Mouse (Mus musculus) kidney, embryonic 14.5 days (tissue): ENCODE measurements around the gene Zc2hc1c. TPM values are rescaled to one million over a fixed set of nuclear protein-coding genes. Genes with fewer than 3 reads are reported as not detected.

Experiments
- ATAC-seq: fragments of 200-750 bp; cut with Nextera tagmentation; 2 replicates; pipeline ENCODE4 v1.8.0; 2017; ENCODE audit warnings: moderate number of reproducible peaks, mild to moderate bottlenecking, moderate TSS enrichment, moderate library complexity; ENCODE audit not compliant: low FRiP score, low TSS enrichment
- H3K27ac ChIP-seq: fragments of 300-500 bp; sonication (generic); 2 replicates; pipeline ENCODE4 v1.5.1; 2014; ENCODE audit warnings: low read depth, mild to moderate bottlenecking, low read length, moderate library complexity, mixed read lengths
- H3K27me3 ChIP-seq: fragments of 300-500 bp; sonication (generic); 2 replicates; pipeline ENCODE4 v1.6.1; 2014; ENCODE audit warnings: mild to moderate bottlenecking, low read length; ENCODE audit not compliant: control insufficient read depth, insufficient read depth
- H3K36me3 ChIP-seq: fragments of 300-500 bp; sonication (generic); 2 replicates; pipeline ENCODE4 v1.6.1; 2014; ENCODE audit warnings: low read length, mixed read lengths; ENCODE audit not compliant: control insufficient read depth, insufficient read depth
- H3K4me1 ChIP-seq: fragments of 300-500 bp; sonication (generic); 2 replicates; pipeline ENCODE4 v1.6.1; 2014; ENCODE audit warnings: low read length, mixed read lengths; ENCODE audit not compliant: control insufficient read depth, insufficient read depth
- H3K4me2 ChIP-seq: fragments of 300-500 bp; sonication (generic); replicated peaks from 2 replicates; pipeline ENCODE4 v1.6.1; 2014; ENCODE audit warnings: low read depth, mild to moderate bottlenecking, low read length
- H3K4me3 ChIP-seq: fragments of 300-500 bp; sonication (generic); 2 replicates; pipeline ENCODE4 v1.5.1; 2014; ENCODE audit warnings: mild to moderate bottlenecking, low read length
- H3K9ac ChIP-seq: fragments of 300-500 bp; sonication (generic); 2 replicates; pipeline ENCODE4 v1.6.1; 2014; ENCODE audit warnings: low read depth, mild to moderate bottlenecking, low read length, moderate library complexity
- H3K9me3 ChIP-seq: fragments of 300-500 bp; sonication (generic); 2 replicates; pipeline ENCODE4 v1.6.1; 2016; ENCODE audit warnings: low read length; ENCODE audit not compliant: control insufficient read depth
- WGBS: fragments of 180-500 bp; shearing (Covaris S2); extraction: QIAGEN DNeasy Blood & Tissue Kit; methylation state at CpG from one replicate; pipeline ENCODE4 v1.1.7; 2014; 5-methylcytosine and 5-hydroxymethylcytosine counted together
- polyA plus RNA-seq: library from polyadenylated mRNA; unstranded; fragments of >200 nt; fragmentation: Nextera tagmentation; extraction: Ambion mirVana; gene quantifications from 2 replicates; pipeline ENCODE4 v1.2.1, GENCODE M21; 2014

Gene Zc2hc1c
- polyA plus RNA-seq, 1 experiment from 2014 or later, result 3.2 TPM

GRCm38 (mm10) chr12:85303256-85303655 is 14.9 kb downstream of the Zc2hc1c start:
- Histone ChIP-seq H3K4me3 (no peak overlapping the region), H3K36me3 (peaks cover 68% of the 10 kb centered on the region), H3K27ac (no peak overlapping the region), H3K27me3 (no peaks in the 10 kb centered on the region), H3K9me3 (no peaks in the 10 kb centered on the region), H3K4me1 (peaks cover 6% of the 10 kb centered on the region), H3K4me2 (no peak overlapping the region), H3K9ac (no peak overlapping the region)
- WGBS, result 49% methylated on average over 2 of the region's 2 CpGs
- no peak for ATAC-seq

- Histone ChIP-seq H3K36me3 (peaks cover 83% of the 10 kb centered on the region), H3K4me3 (no peak overlapping the region), H3K4me1 (0 out of 2 replicates have a peak, but pooled peaks cover 3% of the 10 kb centered on the region), H3K9ac (no peak overlapping the region), H3K27me3 (no peaks in the 10 kb centered on the region), H3K27ac (no peak overlapping the region), H3K4me2 (no peak overlapping the region), H3K9me3 (no peaks in the 10 kb centered on the region)
- 56% methylated on average over 4 of the region's 4 CpGs for WGBS
- ATAC-seq, result no peak
Observed at GRCm38 (mm10) chr12:85304725-85305124, 16.3 kb downstream of the Zc2hc1c start.

- Histone ChIP-seq H3K27ac (peak overlapping the region; percentile 51; the same call in 1 of the 2 replicates), H3K9me3 (no peaks in the 10 kb centered on the region), H3K27me3 (no peaks in the 10 kb centered on the region), H3K4me1 (0 out of 2 replicates have a peak, but pooled peaks cover 3% of the 10 kb centered on the region), H3K4me3 (no peak overlapping the region), H3K9ac (0 out of 2 replicates have a peak overlapping the region, but pooled peaks have one; percentile 18), H3K36me3 (peaks cover 87% of the 10 kb centered on the region), H3K4me2 (no peak overlapping the region)
- ATAC-seq, result peak; percentile 67
- WGBS, result 39% methylated on average over 16 of the region's 16 CpGs
Observed at GRCm38 (mm10) chr12:85305247-85305892, 17.0 kb downstream of the Zc2hc1c start.

- H3K36me3 ChIP-seq, result peaks cover 90% of the 10 kb centered on the region
- ATAC-seq, result no peak
- WGBS, result 82% methylated on average over 3 of the region's 3 CpGs
Observed at GRCm38 (mm10) chr12:85308651-85309050, 20.3 kb downstream of the Zc2hc1c start.

GRCm38 (mm10) chr12:85330153-85330552 is 41.8 kb downstream of the Zc2hc1c start:
- no peak overlapping the region for H3K9ac ChIP-seq
- no peak for ATAC-seq
- H3K4me3 ChIP-seq, result no peak overlapping the region
- no peak overlapping the region for H3K4me2 ChIP-seq
- no peaks in the 10 kb centered on the region for H3K27me3 ChIP-seq
- H3K9me3 ChIP-seq, result no peaks in the 10 kb centered on the region
- peaks cover 79% of the 10 kb centered on the region for H3K36me3 ChIP-seq
- H3K27ac ChIP-seq, result no peak overlapping the region
- H3K4me1 ChIP-seq, result no peaks in the 10 kb centered on the region
- 92% methylated on average over 7 of the region's 7 CpGs for WGBS

More at GRCm38 (mm10) chr12:85308651-85309050, 20.3 kb downstream of the Zc2hc1c start:
- H3K4me1 ChIP-seq, result 0 out of 2 replicates have a peak, but pooled peaks cover 3% of the 10 kb centered on the region
- no peak overlapping the region for H3K4me3 ChIP-seq
- H3K9ac ChIP-seq, result no peak overlapping the region
- no peak overlapping the region for H3K27ac ChIP-seq
- H3K9me3 ChIP-seq, result no peaks in the 10 kb centered on the region
- no peaks in the 10 kb centered on the region for H3K27me3 ChIP-seq
- no peak overlapping the region for H3K4me2 ChIP-seq

- Histone ChIP-seq H3K36me3 (peaks cover 30% of the 10 kb centered on the region), H3K4me1 (0 out of 2 replicates have a peak, but pooled peaks cover 13% of the 10 kb centered on the region), H3K4me2 (peak overlapping the region; percentile 69), H3K4me3 (peak overlapping the region; percentile 86), H3K9me3 (no peaks in the 10 kb centered on the region), H3K27me3 (no peaks in the 10 kb centered on the region), H3K27ac (no peak overlapping the region), H3K9ac (no peak overlapping the region)
- WGBS, result 87% methylated on average over 6 of the region's 6 CpGs
- no peak for ATAC-seq
Observed at GRCm38 (mm10) chr12:85337567-85338311, 49.3 kb downstream of the Zc2hc1c start.

- Histone ChIP-seq H3K27me3 (no peaks in the 10 kb centered on the region), H3K27ac (peak overlapping the region; percentile 84), H3K4me1 (0 out of 2 replicates have a peak, but pooled peaks cover 13% of the 10 kb centered on the region), H3K4me3 (peak overlapping the region; percentile 86), H3K9ac (peak overlapping the region; percentile 98), H3K36me3 (peaks cover 22% of the 10 kb centered on the region), H3K4me2 (peak overlapping the region; percentile 69), H3K9me3 (no peaks in the 10 kb centered on the region)
- ATAC-seq, result peak; percentile 80
- WGBS, result under 1% methylated on average over 39 of the region's 42 CpGs
Observed at GRCm38 (mm10) chr12:85338815-85339214, 50.4 kb downstream of the Zc2hc1c start.

GRCm38 (mm10) chr12:85339243-85339729 is 50.9 kb downstream of the Zc2hc1c start, which contains the start of gene Nek9:
TSS of gene Nek9 (minus strand) at chr12:85339362.
- no peaks in the 10 kb centered on the region for H3K9me3 ChIP-seq

More at GRCm38 (mm10) chr12:85339243-85339729, 50.9 kb downstream of the Zc2hc1c start, which contains the start of gene Nek9:
- peak; percentile 88 for ATAC-seq
- peak within 1 kb of the TSS; percentile 69 for H3K4me2 ChIP-seq
- peaks cover 22% of the 10 kb centered on the region for H3K36me3 ChIP-seq
- WGBS, result under 1% methylated on average over 36 of the region's 36 CpGs
- H3K4me1 ChIP-seq, result 0 out of 2 replicates have a peak, but pooled peaks cover 13% of the 10 kb centered on the region
- no peaks in the 10 kb centered on the region for H3K27me3 ChIP-seq
- peak within 1 kb of the TSS; percentile 98 for H3K9ac ChIP-seq
- peak within 1 kb of the TSS; percentile 84 for H3K27ac ChIP-seq
- peak within 1 kb of the TSS; percentile 86 for H3K4me3 ChIP-seq
